Mouse (Mus musculus): ENCODE data around the gene Rrnad1. TPM values are rescaled to one million over a fixed set of nuclear protein-coding genes. Genes with fewer than 3 reads are reported as not detected.

The Rrnad1 gene
- 10.9 and 14.4 TPM in 2 replicates for polyA plus RNA-seq (2014; fragmentation: Nextera tagmentation; extraction: Ambion mirVana)

DNA sequence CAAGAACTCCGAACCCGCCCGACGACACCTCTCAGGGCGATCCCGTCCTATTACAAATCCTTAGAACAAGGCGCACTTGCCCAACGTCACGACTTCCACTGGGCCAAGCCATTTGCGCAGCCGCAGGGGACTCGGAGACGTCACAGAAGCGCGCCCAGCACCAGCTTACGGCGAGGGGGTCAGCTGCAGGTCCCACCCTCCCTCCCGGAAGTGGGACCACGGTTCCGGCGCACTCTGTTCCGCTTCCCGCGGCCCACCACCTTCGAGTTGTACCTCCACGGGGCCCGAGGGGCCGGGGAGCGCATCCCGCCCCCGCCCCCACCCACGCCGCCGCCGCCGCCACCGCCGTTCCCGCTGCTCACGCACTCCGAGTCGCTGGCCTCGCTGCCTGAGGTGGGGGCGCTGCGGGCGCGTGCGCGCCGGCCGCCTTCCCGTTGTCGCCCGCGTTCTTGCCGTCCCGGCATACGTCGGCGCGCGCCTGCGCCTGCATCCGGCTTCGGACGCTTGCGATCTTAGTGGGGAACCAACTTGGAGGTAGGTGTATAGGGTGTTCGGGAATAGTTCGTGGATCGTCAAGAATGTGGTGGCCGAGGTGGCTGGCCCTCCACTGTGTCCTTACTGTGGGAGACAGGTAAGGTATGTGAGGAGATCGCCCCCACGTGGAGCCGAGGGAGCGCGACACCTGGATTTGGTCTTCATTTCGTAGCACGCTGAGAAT is at the start of gene Rrnad1, which contains the start of gene Isg20l2:
Gene Rrnad1 (minus strand): TSS at position 640 of the 718 bp plus-strand sequence.
Gene Isg20l2 (plus strand): TSS at position 237 of the 718 bp plus-strand sequence.
- ATAC-seq (ENCODE audit: insufficient number of reproducible peaks, insufficient read depth, low FRiP score, low read depth), result peak; percentile 97
- Histone ChIP-seq H3K4me3 (ENCODE audit: control insufficient read depth in 1 of 2, insufficient read depth in 1 of 2, low read depth in 1 of 2, low read length in 2 of 2) (peak within 1 kb of the TSS; percentile 82 to 97), H3K27ac (replicated peaks in 1 of 2; ENCODE audit: control insufficient read depth in 1 of 2, insufficient read depth in 1 of 2, low read depth in 2 of 2, low read length in 2 of 2) (peak within 1 kb of the TSS; percentile 72 to 90), H3K9me3 (ENCODE audit: control insufficient read depth, low read length) (no peaks in the 10 kb centered on the region), H3K27me3 (ENCODE audit: control insufficient read depth, insufficient read depth, low read length) (no peaks in the 10 kb centered on the region), H3K4me1 (ENCODE audit: control insufficient read depth in 2 of 2, insufficient read depth in 2 of 2, low read length in 2 of 2) (peaks cover 3 to 13% of the 10 kb centered on the region in 2 experiments; a peak in 3 of 4 replicates), H3K9ac (ENCODE audit: low read length) (peak within 1 kb of the TSS; percentile 96), H3K4me2 (ENCODE audit: low read length) (peak within 1 kb of the TSS; percentile 87), H3K36me3 (ENCODE audit: control insufficient read depth, insufficient read depth, low read length) (peaks cover 63% of the 10 kb centered on the region)
- under 1% methylated on average over 63 of the region's 78 CpGs for WGBS

DNA sequence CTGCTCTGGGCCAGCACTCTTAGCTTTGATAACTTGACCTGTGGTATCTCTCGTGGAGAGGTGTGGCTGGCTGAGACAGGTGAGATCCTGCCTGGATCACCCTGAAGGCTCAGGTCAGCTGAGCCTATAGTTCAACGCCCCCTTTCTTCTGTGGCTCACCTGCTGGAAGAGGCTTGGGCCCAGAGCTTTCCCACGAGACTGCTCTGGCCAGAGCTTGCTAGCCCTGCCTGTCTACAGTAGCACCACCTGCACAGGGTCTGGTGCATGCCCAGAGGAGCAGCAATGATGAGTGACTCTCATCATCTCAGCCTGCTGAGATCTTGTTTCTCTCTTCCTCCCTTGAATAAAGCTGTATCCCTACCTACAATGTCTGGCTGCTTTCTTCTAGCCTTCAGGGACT is 49.6 kb upstream of the Rrnad1 start:
- no peak overlapping the region for H3K4me2 ChIP-seq (ENCODE audit: low read length)
- H3K9ac ChIP-seq (ENCODE audit: low read length), result no peak overlapping the region
- no peak overlapping the region for H3K27ac ChIP-seq (replicated peaks in 1 of 2; ENCODE audit: control insufficient read depth in 1 of 2, insufficient read depth in 1 of 2, low read depth in 2 of 2, low read length in 2 of 2)
- H3K27me3 ChIP-seq (ENCODE audit: control insufficient read depth, insufficient read depth, low read length), result no peaks in the 10 kb centered on the region
- no peak overlapping the region for H3K4me3 ChIP-seq (ENCODE audit: control insufficient read depth in 1 of 2, insufficient read depth in 1 of 2, low read depth in 1 of 2, low read length in 2 of 2)
- WGBS, result 46% methylated on average over 3 of the region's 3 CpGs
- no peak for ATAC-seq (ENCODE audit: insufficient number of reproducible peaks, insufficient read depth, low FRiP score, low read depth)
- peaks cover 36 to 38% of the 10 kb centered on the region in 2 experiments for H3K4me1 ChIP-seq (ENCODE audit: control insufficient read depth in 2 of 2, insufficient read depth in 2 of 2, low read length in 2 of 2)
- peaks cover 30% of the 10 kb centered on the region for H3K36me3 ChIP-seq (ENCODE audit: control insufficient read depth, insufficient read depth, low read length)
- no peaks in the 10 kb centered on the region for H3K9me3 ChIP-seq (ENCODE audit: control insufficient read depth, low read length)

DNA sequence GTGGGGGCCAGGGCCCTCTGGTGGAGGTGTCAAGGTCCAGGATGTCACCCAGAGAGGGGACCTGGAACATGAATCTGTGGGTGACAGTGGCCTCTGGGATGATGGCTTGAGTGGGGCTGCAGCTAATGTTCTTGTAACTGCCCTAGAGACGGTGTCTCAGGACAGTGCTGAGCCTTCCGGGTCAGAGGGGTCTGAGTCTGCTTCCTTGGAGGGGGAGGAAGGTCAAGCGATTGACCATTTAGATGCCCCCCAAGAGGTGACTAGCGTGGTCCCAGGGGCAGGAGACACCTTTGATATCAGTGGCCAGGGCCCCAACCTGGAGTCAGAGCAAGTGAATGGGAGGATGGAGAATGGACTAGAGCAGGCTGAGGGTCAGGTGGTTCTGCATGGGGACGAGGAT is 49.0 kb upstream of the Rrnad1 start:
- ATAC-seq (ENCODE audit: insufficient number of reproducible peaks, insufficient read depth, low FRiP score, low read depth), result no peak
- Histone ChIP-seq H3K4me1 (ENCODE audit: control insufficient read depth in 2 of 2, insufficient read depth in 2 of 2, low read length in 2 of 2) (peaks cover 33 to 34% of the 10 kb centered on the region in 2 experiments), H3K4me2 (ENCODE audit: low read length) (no peak overlapping the region), H3K27me3 (ENCODE audit: control insufficient read depth, insufficient read depth, low read length) (no peaks in the 10 kb centered on the region), H3K27ac (replicated peaks in 1 of 2; ENCODE audit: control insufficient read depth in 1 of 2, insufficient read depth in 1 of 2, low read depth in 2 of 2, low read length in 2 of 2) (no peak overlapping the region), H3K9ac (ENCODE audit: low read length) (no peak overlapping the region; the same call in 1 of the 2 replicates), H3K4me3 (ENCODE audit: control insufficient read depth in 1 of 2, insufficient read depth in 1 of 2, low read depth in 1 of 2, low read length in 2 of 2) (no peak overlapping the region), H3K9me3 (ENCODE audit: control insufficient read depth, low read length) (no peaks in the 10 kb centered on the region), H3K36me3 (ENCODE audit: control insufficient read depth, insufficient read depth, low read length) (peaks cover 35% of the 10 kb centered on the region)
- 85% methylated on average over 5 of the region's 5 CpGs for WGBS

DNA sequence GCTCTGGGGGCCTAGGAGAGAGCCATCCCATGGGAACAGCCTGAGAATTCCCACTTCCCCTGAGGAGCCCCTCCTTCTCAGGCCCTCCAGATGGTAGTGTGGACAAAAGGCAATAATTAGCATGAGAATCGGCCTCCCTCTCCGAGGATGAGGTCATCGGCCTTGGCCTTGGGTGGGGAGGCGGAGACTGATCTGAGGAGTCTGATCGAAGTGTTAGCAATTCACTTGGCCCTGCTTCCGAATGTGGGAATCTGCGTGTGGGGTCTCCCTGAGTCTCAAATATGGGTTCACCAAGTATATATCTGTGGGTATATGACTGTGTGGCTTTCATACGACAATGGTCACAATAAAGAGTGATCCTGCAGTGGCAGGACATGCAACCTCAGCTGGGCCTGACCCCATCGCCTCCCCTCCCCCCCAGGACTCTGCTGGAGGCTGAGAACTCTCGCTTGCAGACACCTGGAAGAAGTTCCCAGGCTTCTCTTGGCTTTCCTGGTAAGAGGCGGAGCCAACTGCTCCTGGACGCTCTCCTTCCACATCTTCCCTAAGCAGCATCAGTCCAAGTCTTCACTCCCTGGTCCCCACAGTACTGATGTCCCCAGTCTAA is 44.0 kb upstream of the Rrnad1 start:
- Histone ChIP-seq H3K4me1 (ENCODE audit: control insufficient read depth in 2 of 2, insufficient read depth in 2 of 2, low read length in 2 of 2) (peaks cover 25 to 44% of the 10 kb centered on the region in 2 experiments), H3K4me2 (ENCODE audit: low read length) (peak overlapping the region; percentile 89), H3K9me3 (ENCODE audit: control insufficient read depth, low read length) (no peaks in the 10 kb centered on the region), H3K36me3 (ENCODE audit: control insufficient read depth, insufficient read depth, low read length) (peaks cover 35% of the 10 kb centered on the region), H3K27ac (replicated peaks in 1 of 2; ENCODE audit: control insufficient read depth in 1 of 2, insufficient read depth in 1 of 2, low read depth in 2 of 2, low read length in 2 of 2) (no peak overlapping the region; a peak in 1 of 4 replicates), H3K9ac (ENCODE audit: low read length) (peak overlapping the region; percentile 76), H3K27me3 (ENCODE audit: control insufficient read depth, insufficient read depth, low read length) (0 out of 2 replicates have a peak, but pooled peaks cover 6% of the 10 kb centered on the region), H3K4me3 (ENCODE audit: control insufficient read depth in 1 of 2, insufficient read depth in 1 of 2, low read depth in 1 of 2, low read length in 2 of 2) (peak overlapping the region in 1 of 2 experiments; percentile 57; a peak in 2 of 4 replicates)
- 42% methylated on average over 12 of the region's 12 CpGs for WGBS
- ATAC-seq (ENCODE audit: insufficient number of reproducible peaks, insufficient read depth, low FRiP score, low read depth), result no peak

DNA sequence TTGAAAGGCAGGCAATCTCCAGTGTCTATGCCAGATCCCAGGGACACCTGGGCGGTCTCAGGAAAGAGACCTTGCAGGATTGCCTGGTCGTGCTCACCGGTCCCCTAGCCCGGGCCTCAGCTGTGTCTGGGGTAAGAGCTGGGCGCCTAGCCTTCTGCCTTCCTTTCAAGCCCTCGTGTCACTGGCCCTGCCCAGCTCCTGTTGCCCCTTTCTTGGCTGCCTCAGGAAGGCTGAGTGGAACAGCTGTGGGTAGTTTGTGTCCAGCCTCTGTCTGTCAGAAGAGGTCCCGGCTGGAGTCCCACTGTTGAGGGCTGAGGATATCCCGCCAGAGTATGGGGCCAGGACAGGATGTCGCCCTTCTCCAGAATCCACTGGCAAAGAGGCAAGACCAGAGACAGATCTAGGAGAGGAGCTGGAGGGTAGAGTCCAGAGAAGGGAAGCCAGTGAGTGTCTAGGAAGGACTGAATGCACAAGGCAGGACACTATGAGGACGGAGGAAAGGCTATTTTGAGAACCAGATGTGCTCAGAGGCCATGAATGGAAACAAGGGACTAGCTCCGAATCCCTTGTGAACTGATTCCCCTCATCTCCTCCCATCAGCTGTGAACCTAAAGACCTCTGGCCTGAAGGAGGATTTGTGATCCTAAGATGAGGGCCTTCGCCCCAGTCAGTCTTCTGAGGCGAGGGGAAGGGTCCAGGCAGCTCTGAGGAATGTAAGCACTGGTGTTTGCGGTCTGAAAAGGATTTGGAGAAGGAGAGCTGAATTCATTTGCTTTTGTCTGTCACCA is 43.3 kb upstream of the Rrnad1 start:
- H3K27ac ChIP-seq (replicated peaks in 1 of 2; ENCODE audit: control insufficient read depth in 1 of 2, insufficient read depth in 1 of 2, low read depth in 2 of 2, low read length in 2 of 2), result peak overlapping the region in 1 of 2 experiments; percentile 4; a peak in 1 of 4 replicates
- H3K9me3 ChIP-seq (ENCODE audit: control insufficient read depth, low read length), result no peaks in the 10 kb centered on the region
- peak overlapping the region; percentile 89 for H3K4me2 ChIP-seq (ENCODE audit: low read length)
- 45% methylated on average over 14 of the region's 14 CpGs for WGBS
- H3K4me3 ChIP-seq (ENCODE audit: control insufficient read depth in 1 of 2, insufficient read depth in 1 of 2, low read depth in 1 of 2, low read length in 2 of 2), result peak overlapping the region; percentile 11 to 57
- peaks cover 35% of the 10 kb centered on the region for H3K36me3 ChIP-seq (ENCODE audit: control insufficient read depth, insufficient read depth, low read length)
- H3K27me3 ChIP-seq (ENCODE audit: control insufficient read depth, insufficient read depth, low read length), result 0 out of 2 replicates have a peak, but pooled peaks cover 6% of the 10 kb centered on the region
- peak overlapping the region; percentile 76 for H3K9ac ChIP-seq (ENCODE audit: low read length)
- ATAC-seq (ENCODE audit: insufficient number of reproducible peaks, insufficient read depth, low FRiP score, low read depth), result no peak
- H3K4me1 ChIP-seq (ENCODE audit: control insufficient read depth in 2 of 2, insufficient read depth in 2 of 2, low read length in 2 of 2), result peaks cover 25 to 44% of the 10 kb centered on the region in 2 experiments

DNA sequence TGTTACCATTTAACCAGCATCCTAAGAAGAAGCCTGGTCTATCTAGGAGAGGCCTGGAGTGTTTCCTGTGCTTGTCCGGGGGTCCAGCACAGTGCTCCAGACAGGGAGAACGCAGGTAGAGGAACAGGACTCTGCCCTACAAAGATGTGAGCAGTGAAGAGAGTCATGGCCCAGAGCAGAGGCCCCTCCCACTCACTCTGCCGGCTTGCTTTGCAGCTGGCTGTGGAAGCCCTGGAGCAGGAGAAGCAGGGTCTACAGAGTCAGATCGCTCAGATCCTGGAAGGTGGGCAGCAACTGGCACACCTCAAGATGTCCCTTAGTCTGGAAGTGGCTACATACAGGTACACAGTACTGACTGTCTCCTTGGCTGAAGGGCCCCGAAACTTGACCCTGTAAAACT is 42.3 kb upstream of the Rrnad1 start:
- H3K4me2 ChIP-seq (ENCODE audit: low read length), result peak overlapping the region; percentile 89
- H3K4me3 ChIP-seq (ENCODE audit: control insufficient read depth in 1 of 2, insufficient read depth in 1 of 2, low read depth in 1 of 2, low read length in 2 of 2), result peak overlapping the region; percentile 53 to 57
- H3K9ac ChIP-seq (ENCODE audit: low read length), result peak overlapping the region; percentile 76; the same call in 1 of the 2 replicates
- no peak overlapping the region for H3K27ac ChIP-seq (replicated peaks in 1 of 2; ENCODE audit: control insufficient read depth in 1 of 2, insufficient read depth in 1 of 2, low read depth in 2 of 2, low read length in 2 of 2)
- no peaks in the 10 kb centered on the region for H3K9me3 ChIP-seq (ENCODE audit: control insufficient read depth, low read length)
- H3K36me3 ChIP-seq (ENCODE audit: control insufficient read depth, insufficient read depth, low read length), result peaks cover 30% of the 10 kb centered on the region
- WGBS, result 25% methylated on average over 5 of the region's 5 CpGs
- ATAC-seq (ENCODE audit: insufficient number of reproducible peaks, insufficient read depth, low FRiP score, low read depth), result no peak
- H3K27me3 ChIP-seq (ENCODE audit: control insufficient read depth, insufficient read depth, low read length), result 0 out of 2 replicates have a peak, but pooled peaks cover 6% of the 10 kb centered on the region
- peaks cover 25 to 44% of the 10 kb centered on the region in 2 experiments for H3K4me1 ChIP-seq (ENCODE audit: control insufficient read depth in 2 of 2, insufficient read depth in 2 of 2, low read length in 2 of 2)

DNA sequence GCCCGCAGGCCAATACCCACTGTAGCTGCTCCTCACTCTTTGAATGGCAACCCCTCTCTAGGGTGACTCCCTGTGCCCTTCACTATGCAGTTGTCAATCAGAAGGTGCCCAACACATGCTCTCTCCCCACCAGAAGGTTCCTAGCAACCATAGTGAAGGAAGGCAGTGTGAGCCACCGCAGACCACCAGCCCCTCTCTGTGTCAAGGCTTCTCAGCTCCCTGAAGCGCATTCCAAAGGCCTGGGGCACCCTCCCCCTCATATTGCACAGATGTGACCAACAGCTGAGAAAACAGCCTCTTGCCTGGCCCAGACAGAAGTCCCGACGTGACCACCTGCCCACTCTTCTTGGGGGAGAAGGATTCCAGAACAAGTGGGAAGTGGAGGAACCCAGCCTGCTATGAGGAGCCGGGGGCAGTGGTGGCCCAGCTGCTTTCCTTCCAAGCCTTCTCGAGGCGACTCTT is 41.7 kb upstream of the Rrnad1 start:
- Histone ChIP-seq H3K4me3 (ENCODE audit: control insufficient read depth in 1 of 2, insufficient read depth in 1 of 2, low read depth in 1 of 2, low read length in 2 of 2) (peak overlapping the region; percentile 53 to 57), H3K27ac (replicated peaks in 1 of 2; ENCODE audit: control insufficient read depth in 1 of 2, insufficient read depth in 1 of 2, low read depth in 2 of 2, low read length in 2 of 2) (no peak overlapping the region), H3K9me3 (ENCODE audit: control insufficient read depth, low read length) (no peaks in the 10 kb centered on the region), H3K4me1 (ENCODE audit: control insufficient read depth in 2 of 2, insufficient read depth in 2 of 2, low read length in 2 of 2) (peaks cover 25 to 44% of the 10 kb centered on the region in 2 experiments), H3K4me2 (ENCODE audit: low read length) (peak overlapping the region; percentile 89), H3K36me3 (ENCODE audit: control insufficient read depth, insufficient read depth, low read length) (peaks cover 25% of the 10 kb centered on the region), H3K9ac (ENCODE audit: low read length) (peak overlapping the region; percentile 76), H3K27me3 (ENCODE audit: control insufficient read depth, insufficient read depth, low read length) (0 out of 2 replicates have a peak, but pooled peaks cover 6% of the 10 kb centered on the region)
- 24% methylated on average over 8 of the region's 8 CpGs for WGBS
- no peak for ATAC-seq (ENCODE audit: insufficient number of reproducible peaks, insufficient read depth, low FRiP score, low read depth)
